Mouse (Mus musculus): ENCODE results near the gene Mgat5b. TPM values are rescaled to one million over a fixed set of nuclear protein-coding genes. Genes with fewer than 3 reads are reported as not detected.
A peak's percentile ranks its signal among the peaks of the same experiment; 100 is the strongest.

Mgat5b gene
- polyA plus RNA-seq (2016; fragmentation: Nextera tagmentation; extraction: Ambion mirVana): 5.5 and 9.5 TPM in 2 replicates

GRCm38 (mm10) chr11:116918323-116919185 lies at the start of gene Mgat5b:
Gene Mgat5b (plus strand): TSS chr11:116918863.
- Histone ChIP-seq H3K4me1 (peaks cover 66% of the 10 kb centered on the region), H3K27me3 (ENCODE audit: low read depth, poor library complexity, severe bottlenecking) (peaks cover 73% of the 10 kb centered on the region), H3K4me3 (peak within 1 kb of the TSS; percentile 85), H3K9me3 (replicated peaks) (no peaks in the 10 kb centered on the region), H3K27ac (replicated peaks) (peak within 1 kb of the TSS; percentile 96), H3K36me3 (peaks cover 6% of the 10 kb centered on the region)
- 1% methylated on average over 69 of the region's 90 CpGs for WGBS
- peak; percentile 90 for DNase-seq (ENCODE audit: low spot score)

- no peak overlapping the region for H3K4me3 ChIP-seq
- no peaks in the 10 kb centered on the region for H3K27me3 ChIP-seq (ENCODE audit: low read depth, poor library complexity, severe bottlenecking)
- no peak overlapping the region for H3K27ac ChIP-seq (replicated peaks)
- H3K4me1 ChIP-seq: no peaks in the 10 kb centered on the region
- 89% methylated on average over 8 of the region's 8 CpGs for WGBS
- DNase-seq (ENCODE audit: low spot score): no peak
- H3K9me3 ChIP-seq (replicated peaks): no peaks in the 10 kb centered on the region
- peaks cover 76% of the 10 kb centered on the region for H3K36me3 ChIP-seq
Observed at GRCm38 (mm10) chr11:116869223-116869622, 49.4 kb upstream of the Mgat5b start.

GRCm38 (mm10) chr11:116869641-116870040 lies 49.0 kb upstream of the Mgat5b start:
- Histone ChIP-seq H3K4me3 (no peak overlapping the region), H3K27me3 (ENCODE audit: low read depth, poor library complexity, severe bottlenecking) (no peaks in the 10 kb centered on the region), H3K4me1 (no peaks in the 10 kb centered on the region), H3K27ac (replicated peaks) (no peak overlapping the region), H3K9me3 (replicated peaks) (no peaks in the 10 kb centered on the region), H3K36me3 (peaks cover 76% of the 10 kb centered on the region)
- no peak for DNase-seq (ENCODE audit: low spot score)
- 90% methylated on average over 4 of the region's 4 CpGs for WGBS

GRCm38 (mm10) chr11:116871538-116871937 lies 47.1 kb upstream of the Mgat5b start:
- Histone ChIP-seq H3K27me3 (ENCODE audit: low read depth, poor library complexity, severe bottlenecking) (no peaks in the 10 kb centered on the region), H3K9me3 (replicated peaks) (no peaks in the 10 kb centered on the region), H3K4me3 (no peak overlapping the region), H3K4me1 (no peaks in the 10 kb centered on the region), H3K27ac (replicated peaks) (no peak overlapping the region), H3K36me3 (peaks cover 64% of the 10 kb centered on the region)
- WGBS: 91% methylated on average over 9 of the region's 9 CpGs
- DNase-seq (ENCODE audit: low spot score): no peak

GRCm38 (mm10) chr11:116873987-116874386 lies 44.7 kb upstream of the Mgat5b start:
- H3K4me1 ChIP-seq: no peaks in the 10 kb centered on the region
- H3K27ac ChIP-seq (replicated peaks): no peak overlapping the region
- H3K9me3 ChIP-seq (replicated peaks): no peaks in the 10 kb centered on the region
- peaks cover 53% of the 10 kb centered on the region for H3K36me3 ChIP-seq
- WGBS: 93% methylated on average over 20 of the region's 20 CpGs
- H3K4me3 ChIP-seq: no peak overlapping the region
- no peaks in the 10 kb centered on the region for H3K27me3 ChIP-seq (ENCODE audit: low read depth, poor library complexity, severe bottlenecking)
- DNase-seq (ENCODE audit: low spot score): no peak

GRCm38 (mm10) chr11:116878454-116878853 lies 40.2 kb upstream of the Mgat5b start:
- peaks cover 17% of the 10 kb centered on the region for H3K36me3 ChIP-seq
- no peaks in the 10 kb centered on the region for H3K27me3 ChIP-seq (ENCODE audit: low read depth, poor library complexity, severe bottlenecking)
- no peak overlapping the region for H3K4me3 ChIP-seq
- H3K9me3 ChIP-seq (replicated peaks): no peaks in the 10 kb centered on the region
- no peak for DNase-seq (ENCODE audit: low spot score)
- 93% methylated on average over 8 of the region's 8 CpGs for WGBS
- H3K27ac ChIP-seq (replicated peaks): no peak overlapping the region
- H3K4me1 ChIP-seq: no peaks in the 10 kb centered on the region

GRCm38 (mm10) chr11:116880839-116881238 lies 37.8 kb upstream of the Mgat5b start:
- Histone ChIP-seq H3K4me3 (no peak overlapping the region), H3K36me3 (no peaks in the 10 kb centered on the region), H3K27me3 (ENCODE audit: low read depth, poor library complexity, severe bottlenecking) (peaks cover 5% of the 10 kb centered on the region), H3K4me1 (peaks cover 9% of the 10 kb centered on the region), H3K9me3 (replicated peaks) (no peaks in the 10 kb centered on the region), H3K27ac (replicated peaks) (no peak overlapping the region)
- no peak for DNase-seq (ENCODE audit: low spot score)
- WGBS: 76% methylated on average over 7 of the region's 7 CpGs

- Histone ChIP-seq H3K4me1 (peaks cover 12% of the 10 kb centered on the region), H3K27me3 (ENCODE audit: low read depth, poor library complexity, severe bottlenecking) (peaks cover 11% of the 10 kb centered on the region), H3K27ac (replicated peaks) (no peak overlapping the region), H3K4me3 (no peak overlapping the region), H3K9me3 (replicated peaks) (no peaks in the 10 kb centered on the region), H3K36me3 (no peaks in the 10 kb centered on the region)
- no peak for DNase-seq (ENCODE audit: low spot score)
- WGBS: 72% methylated on average over 5 of the region's 5 CpGs
Observed at GRCm38 (mm10) chr11:116881440-116881839, 37.2 kb upstream of the Mgat5b start.

- H3K36me3 ChIP-seq: no peaks in the 10 kb centered on the region
Observed at GRCm38 (mm10) chr11:116882446-116882845, 36.2 kb upstream of the Mgat5b start.

GRCm38 (mm10) chr11:116884061-116884460 lies 34.6 kb upstream of the Mgat5b start:
- 89% methylated on average over 6 of the region's 6 CpGs for WGBS

More at GRCm38 (mm10) chr11:116882446-116882845, 36.2 kb upstream of the Mgat5b start:
- 85% methylated on average over 10 of the region's 10 CpGs for WGBS
- Histone ChIP-seq H3K27ac (replicated peaks) (no peak overlapping the region), H3K9me3 (replicated peaks) (no peaks in the 10 kb centered on the region), H3K4me1 (peaks cover 12% of the 10 kb centered on the region), H3K4me3 (no peak overlapping the region), H3K27me3 (ENCODE audit: low read depth, poor library complexity, severe bottlenecking) (peaks cover 21% of the 10 kb centered on the region)
- DNase-seq (ENCODE audit: low spot score): no peak

GRCm38 (mm10) chr11:116885275-116886151 lies 33.1 kb upstream of the Mgat5b start:
- H3K27me3 ChIP-seq (ENCODE audit: low read depth, poor library complexity, severe bottlenecking): peaks cover 24% of the 10 kb centered on the region

More at GRCm38 (mm10) chr11:116884061-116884460, 34.6 kb upstream of the Mgat5b start:
- no peak overlapping the region for H3K27ac ChIP-seq (replicated peaks)
- no peaks in the 10 kb centered on the region for H3K9me3 ChIP-seq (replicated peaks)
- no peak for DNase-seq (ENCODE audit: low spot score)
- H3K27me3 ChIP-seq (ENCODE audit: low read depth, poor library complexity, severe bottlenecking): peaks cover 24% of the 10 kb centered on the region
- peaks cover 12% of the 10 kb centered on the region for H3K4me1 ChIP-seq
- H3K36me3 ChIP-seq: no peaks in the 10 kb centered on the region
- no peak overlapping the region for H3K4me3 ChIP-seq

GRCm38 (mm10) chr11:116887136-116887535 lies 31.5 kb upstream of the Mgat5b start:
- Histone ChIP-seq H3K4me1 (peaks cover 12% of the 10 kb centered on the region), H3K9me3 (replicated peaks) (no peaks in the 10 kb centered on the region), H3K4me3 (no peak overlapping the region), H3K36me3 (no peaks in the 10 kb centered on the region), H3K27me3 (ENCODE audit: low read depth, poor library complexity, severe bottlenecking) (peaks cover 24% of the 10 kb centered on the region), H3K27ac (replicated peaks) (no peak overlapping the region)
- DNase-seq (ENCODE audit: low spot score): no peak
- 66% methylated on average over 5 of the region's 5 CpGs for WGBS

More at GRCm38 (mm10) chr11:116885275-116886151, 33.1 kb upstream of the Mgat5b start:
- DNase-seq (ENCODE audit: low spot score): peak; percentile 86
- peak overlapping the region; percentile 61; the same call in 1 of the 2 replicates for H3K27ac ChIP-seq (replicated peaks)
- H3K4me3 ChIP-seq: peak overlapping the region; percentile 40
- H3K4me1 ChIP-seq: peaks cover 12% of the 10 kb centered on the region
- 4% methylated on average over 28 of the region's 28 CpGs for WGBS
- no peaks in the 10 kb centered on the region for H3K9me3 ChIP-seq (replicated peaks)
- H3K36me3 ChIP-seq: no peaks in the 10 kb centered on the region

Data from midbrain, embryonic 10.5 days (tissue).